Mouse (Mus musculus) heart, postnatal 0 days (tissue): ENCODE measurements around the gene Lgals1.

Experiments used
- CTCF ChIP-seq: IDR thresholded peaks from 2 replicates; pipeline ENCODE4 v1.5.1; 2016; ENCODE audit warnings: antibody characterized with exemption, control low read depth, low read depth
- EP300 ChIP-seq: IDR thresholded peaks from 2 replicates; pipeline ENCODE4 v1.6.1; 2016; ENCODE audit warnings: antibody characterized with exemption, low read depth

GRCm38 (mm10) chr15:78942663-78943062, 16.1 kb downstream of the Lgals1 start:
- TF ChIP-seq CTCF (peak; percentile 74), EP300 (no peak)
